ENCODE assay signal across 19 mouse cellular contexts in the genomic region with DNA sequence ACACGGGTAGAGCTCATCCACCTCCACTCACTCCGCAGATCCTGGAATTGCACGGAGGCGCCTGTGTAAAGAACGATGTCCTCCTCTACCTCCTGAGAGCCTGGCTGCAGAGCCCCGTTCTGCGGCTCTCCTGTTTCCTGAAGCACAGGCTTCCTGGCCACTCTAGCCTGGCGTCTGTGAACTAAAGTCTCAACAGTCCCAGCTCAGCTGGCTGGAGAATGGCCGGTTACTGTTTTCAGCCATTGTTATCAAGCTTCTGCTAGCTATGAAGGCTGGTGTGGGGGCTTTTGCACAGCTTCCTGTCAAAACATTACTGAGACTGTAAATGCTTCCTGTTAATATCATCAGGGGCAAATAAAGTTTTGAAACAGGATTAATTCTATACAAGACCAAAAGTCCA. TPM values are rescaled to one million over a fixed set of nuclear protein-coding genes. Genes with fewer than 3 reads are reported as not detected.
DNase-seq lines count a peak whose midpoint lies in the region; ATAC-seq and TF ChIP-seq lines count a peak whose summit lies in the region.
"Had no signal": no experiment of that assay in that cellular context is flagged by ENCODE, and none has a peak within 500 bp of the region (broad histone marks: within the 10 kb centered on the region; RNA-seq: fewer than 3 reads in every experiment).

No protein-coding gene starts in this region.

- WGBS in heart, embryonic 13.5 days = 52% methylated on average over 9 of the region's 9 CpGs
- WGBS in thymus, adult 2 months = 76% methylated on average over 9 of the region's 9 CpGs

- no peak overlapping the region for H3K9ac ChIP-seq in heart, embryonic 13.5 days
- H3K9ac ChIP-seq: hindbrain, embryonic 15.5 days; liver, postnatal 0 days had no signal

- ATAC-seq in heart, embryonic 13.5 days (ENCODE audit: extremely low read depth, insufficient number of reproducible peaks, low FRiP score, low TSS enrichment) = no peak
- ATAC-seq: forebrain, embryonic 14.5 days; intestine, postnatal 0 days; liver, postnatal 0 days had no signal

- peak overlapping the region; percentile 48; the same call in 1 of the 2 replicates for H3K27ac ChIP-seq in heart, embryonic 13.5 days (replicated peaks)
- no peak overlapping the region for H3K27ac ChIP-seq in thymus, adult 2 months (ENCODE audit: control insufficient read depth, insufficient read depth, low read length)
- H3K27ac ChIP-seq: hindbrain, embryonic 15.5 days; midbrain, embryonic 10.5 days had no signal

- H3K27me3 ChIP-seq in heart, embryonic 13.5 days (replicated peaks) = no peaks in the 10 kb centered on the region
- H3K27me3 ChIP-seq in thymus, adult 2 months (ENCODE audit: control insufficient read depth, insufficient read depth, low read length) = no peaks in the 10 kb centered on the region
- H3K27me3 ChIP-seq: hindbrain, embryonic 15.5 days had no signal

- H3K4me3 ChIP-seq in heart, embryonic 13.5 days = no peak overlapping the region
- H3K4me3 ChIP-seq in thymus, adult 2 months (ENCODE audit: control insufficient read depth, insufficient read depth, low read length) = no peak overlapping the region
- H3K4me3 ChIP-seq: erythroblast, embryonic 14.5 days; hindbrain, embryonic 15.5 days; midbrain, embryonic 10.5 days had no signal

- DNase-seq in heart, adult 8-10 months (ENCODE audit: low spot score) = no peak
- peak; percentile 19 for DNase-seq in kidney, postnatal 10 days
- DNase-seq in kidney, postnatal 25 days = no peak
- DNase-seq in thymus, postnatal 4 days = peak; percentile 17
- DNase-seq in thymus, adult 2 months = no peak
- DNase-seq in gastrocnemius, postnatal 36 days = no peak
- DNase-seq in right cerebral cortex, postnatal 4 days = no peak
- DNase-seq: adrenal gland, postnatal 10 days; cerebellum, adult 18-20 months; gastrocnemius, postnatal 25 days; liver; liver, postnatal 0 days; right cerebral cortex, adult 18-20 months had no signal

- H3K9me3 ChIP-seq in heart, embryonic 13.5 days = no peaks in the 10 kb centered on the region
- H3K9me3 ChIP-seq: hindbrain, embryonic 15.5 days; midbrain, embryonic 10.5 days had no signal

- TF ChIP-seq POLR2A in thymus, adult 2 months (IDR thresholded peaks at IDR 0.05; ENCODE audit: control insufficient read depth, extremely low read depth, insufficient read depth, low read length, poor library complexity) = no peak

- intact Hi-C loops in gastrocnemius, postnatal 36 days (cut with DNase I) = no loop called here

- H3K4me1 ChIP-seq in heart, embryonic 13.5 days = peaks cover 11% of the 10 kb centered on the region
- H3K4me1 ChIP-seq in thymus, adult 2 months (replicated peaks; ENCODE audit: control insufficient read depth, insufficient read depth, low read length) = peaks cover 18% of the 10 kb centered on the region

- H3K36me3 ChIP-seq in heart, embryonic 13.5 days = no peaks in the 10 kb centered on the region
- H3K36me3 ChIP-seq in thymus, adult 2 months (ENCODE audit: control insufficient read depth, insufficient read depth, low read length) = no peaks in the 10 kb centered on the region
- H3K36me3 ChIP-seq: hindbrain, embryonic 15.5 days; midbrain, embryonic 10.5 days had no signal

- no peak for TF ChIP-seq CTCF in thymus, adult 2 months (IDR thresholded peaks at IDR 0.05; ENCODE audit: borderline replicate concordance, control insufficient read depth, extremely low read depth, insufficient read depth, low read length, poor library complexity)

- no peak overlapping the region for H3K4me2 ChIP-seq in heart, embryonic 13.5 days
- H3K4me2 ChIP-seq: hindbrain, embryonic 15.5 days had no signal

RNA-seq across cellular contexts. Expression of gene Fam241a, which starts 24.5 kb away (rescaled TPM):
- 6.9 and 9.0 TPM in 2 replicates for polyA plus RNA-seq in heart, embryonic 13.5 days (2015; fragmentation: Nextera tagmentation; extraction: Ambion mirVana)
- 1 to 10 TPM; 3.1 to 4.4 (median 3.9) TPM for total RNA-seq in heart, adult 8-10 months (2022)
- polyA plus RNA-seq in thymus, adult 2 months (2012; rRNA removed) = 4.8 and 5.7 TPM in 2 replicates
- total RNA-seq in gastrocnemius, postnatal 36 days (2021) = 1 to 10 TPM; 2.8 to 3.4 TPM

RNA-seq across cellular contexts. Expression of gene Ap1ar, which starts 34.3 kb away (rescaled TPM):
- 27.5 and 30.5 TPM in 2 replicates for polyA plus RNA-seq in heart, embryonic 13.5 days (2015; fragmentation: Nextera tagmentation; extraction: Ambion mirVana)
- 10 to 100 TPM; 19.0 to 22.9 (median 20.3) TPM for total RNA-seq in heart, adult 8-10 months (2022)
- 25.2 and 30.5 TPM in 2 replicates for polyA plus RNA-seq in thymus, adult 2 months (2012; rRNA removed)
- 10 to 100 TPM; 19.6 to 20.9 TPM for total RNA-seq in gastrocnemius, postnatal 36 days (2021)

Comparison
In these comparisons a context has a peak if more than half of its experiments do, and no peak if none do; other contexts are left out.
1. DNase-seq: peak in kidney, postnatal 10 days (single experiment) and thymus, postnatal 4 days (single experiment); none in heart, adult 8-10 months (single experiment), kidney, postnatal 25 days (0 of 2), thymus, adult 2 months (single experiment), gastrocnemius, postnatal 36 days (0 of 2) and right cerebral cortex, postnatal 4 days (single experiment).